Mouse (Mus musculus): ENCODE measurements around the gene Gm10436.
"Not testable (repeated sequence)": the region's sequence is repeated elsewhere in the genome, so short reads cannot be mapped to it uniquely, and the experiment has no call there.

Gene Gm10436

DNA sequence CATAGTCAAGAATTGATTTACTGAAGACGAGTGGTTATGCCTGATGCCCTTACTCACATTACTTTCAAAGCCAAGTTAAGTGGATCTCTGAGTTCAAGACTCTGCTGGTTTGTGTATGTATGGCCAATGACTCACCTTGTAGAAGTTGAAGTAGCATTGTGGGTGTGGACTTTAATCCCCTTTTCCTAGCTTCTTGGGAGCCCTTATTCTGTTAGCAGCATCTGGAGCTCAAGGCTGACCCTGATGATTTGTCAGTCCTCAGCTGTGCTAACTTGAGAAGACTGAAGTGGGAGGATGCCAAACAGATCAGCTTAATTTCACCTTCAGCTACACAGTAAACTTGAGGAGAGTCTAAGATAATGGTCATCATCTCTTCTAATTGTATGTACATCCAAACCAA, at the start of gene Gm10436:
Gene Gm10436, minus strand, starts transcription at position 101 of the 400 bp plus-strand sequence.
- not testable (repeated sequence) for DNase-seq

DNA sequence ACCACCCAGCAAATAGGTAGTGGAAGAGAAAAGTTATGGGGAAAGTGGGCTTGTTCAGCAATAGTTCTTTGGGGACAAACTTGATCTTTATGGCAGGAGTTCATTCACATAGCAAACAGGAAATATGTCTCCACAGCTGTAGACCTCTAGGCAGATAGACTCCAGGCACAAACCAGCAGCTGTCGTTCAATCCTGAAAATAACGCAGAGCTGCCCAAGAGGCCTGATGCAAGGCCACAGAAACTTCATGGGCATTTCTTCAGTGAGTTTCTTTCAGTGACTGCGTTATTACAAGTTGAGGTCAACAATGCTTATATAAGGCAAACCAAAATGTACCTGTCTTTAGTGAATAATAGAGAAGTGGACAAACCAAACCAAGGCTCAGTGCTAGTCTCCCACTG, 37.5 kb upstream of the Gm10436 start:
- DNase-seq, result no peak

DNA sequence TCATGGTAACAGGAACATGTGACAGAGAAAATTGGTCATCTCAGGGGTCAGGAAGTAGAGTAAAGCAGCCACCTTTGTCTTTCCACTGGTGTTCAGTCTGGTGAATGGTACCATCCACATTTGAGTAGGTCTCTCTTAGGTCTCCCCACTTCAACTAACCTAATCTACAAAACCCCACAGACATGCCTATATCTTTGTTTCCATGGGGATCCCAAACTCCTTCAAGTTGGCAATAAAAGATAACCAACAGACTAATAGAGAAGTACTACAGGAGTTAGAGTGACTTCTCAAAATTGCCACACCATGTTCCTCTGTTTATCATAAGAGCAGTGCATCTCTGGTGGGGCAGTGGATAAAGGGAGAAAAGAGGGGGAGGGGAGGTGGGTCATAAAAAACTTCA, 36.2 kb upstream of the Gm10436 start:
- DNase-seq, result not testable (repeated sequence)

DNA sequence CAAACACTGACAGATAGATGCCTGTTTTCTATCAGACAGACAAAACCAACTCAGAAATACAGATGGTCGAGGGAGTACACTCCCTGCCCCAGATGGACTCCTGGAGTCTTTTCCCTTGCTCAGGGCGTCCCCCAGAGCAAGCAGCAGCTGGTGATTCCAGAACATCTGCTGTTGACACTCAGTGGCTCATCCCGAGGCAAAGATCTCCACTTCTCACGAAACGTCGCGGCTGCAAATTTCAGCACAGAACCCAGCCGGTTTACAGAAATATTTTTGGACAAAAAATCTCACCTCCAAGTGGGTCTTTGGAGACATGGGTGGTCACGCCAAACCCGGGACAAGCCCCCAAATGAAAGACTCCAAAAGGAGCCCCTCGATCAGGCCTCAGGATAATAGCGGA, 32.7 kb upstream of the Gm10436 start:
- no peak for DNase-seq

DNA sequence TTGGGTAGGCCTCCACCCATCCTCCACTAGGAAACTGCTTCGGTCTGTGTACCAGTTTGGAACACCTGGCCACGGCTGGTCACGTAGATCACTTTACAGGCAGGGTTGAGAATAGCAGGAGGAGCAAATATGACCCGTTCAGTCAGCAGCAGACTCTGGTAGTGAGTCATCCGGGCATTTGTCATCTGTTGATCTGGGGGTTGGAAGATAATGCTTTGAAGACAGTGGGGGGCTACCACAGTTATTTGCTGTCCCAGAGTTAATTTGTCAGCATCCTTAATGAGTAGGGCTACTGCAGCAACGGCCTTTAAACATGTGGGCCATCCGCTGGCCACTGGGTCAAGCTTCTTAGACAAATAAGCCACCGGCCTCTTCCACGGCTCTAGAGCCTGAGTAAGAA, 29.6 kb upstream of the Gm10436 start:
- DNase-seq, result not testable (repeated sequence)

DNA sequence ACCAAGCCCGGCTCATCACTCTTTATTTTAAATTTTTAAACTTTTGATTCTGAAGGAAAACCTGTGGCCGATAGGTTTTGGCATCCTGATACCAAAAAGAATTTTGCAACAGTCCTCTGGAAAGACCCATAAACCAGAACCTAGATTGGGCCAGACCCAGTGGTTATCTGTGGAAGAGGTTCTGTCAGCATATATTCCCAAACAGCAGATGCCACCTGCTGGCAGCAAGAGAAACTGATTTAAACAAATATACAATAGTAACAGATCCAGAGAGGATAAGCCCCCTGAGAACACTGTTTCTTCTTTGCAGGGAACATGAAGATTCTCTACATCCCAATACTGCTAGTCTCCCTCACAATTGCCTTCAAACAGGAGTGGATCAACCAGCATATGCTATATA, 20.9 kb upstream of the Gm10436 start:
- DNase-seq, result no peak
